Mouse (Mus musculus) stomach, postnatal 0 days (tissue): ENCODE results near the gene Bex3.

Experiments
- CTCF ChIP-seq: IDR thresholded peaks from 2 replicates; pipeline ENCODE4 v1.5.1; 2016; ENCODE audit warnings: antibody characterized with exemption, low read depth, mild to moderate bottlenecking, moderate library complexity
- EP300 ChIP-seq: optimal IDR thresholded peaks from 2 replicates; pipeline ENCODE3; 2016; ENCODE audit warnings: antibody characterized with exemption

- TF ChIP-seq CTCF = no peak
- TF ChIP-seq EP300 = no peak
Measured at GRCm38 (mm10) chrX:136244574-136245229, 25.4 kb upstream of the Bex3 start, which contains the start of gene Tceal9.
